Mouse (Mus musculus) lung, embryonic 14.5 days (tissue): ENCODE data around the gene Tagln. TPM values are rescaled to one million over a fixed set of nuclear protein-coding genes. Genes with fewer than 3 reads are reported as not detected.

Experiments
- ATAC-seq: fragments of 200-750 bp; cut with Nextera tagmentation; 2 replicates; pipeline ENCODE4 v1.8.0; 2017; ENCODE audit warnings: mild to moderate bottlenecking, moderate TSS enrichment, moderate library complexity; ENCODE audit not compliant: insufficient read depth
- DNase-seq: peaks from one replicate; pipeline ENCODE4 v3.0.0-alpha.2; 2015
- H3K27ac ChIP-seq: fragments of 300-500 bp; sonication (generic); 2 replicates; pipeline ENCODE4 v1.5.1; 2014; ENCODE audit warnings: low read depth, mild to moderate bottlenecking, moderate library complexity
- H3K27me3 ChIP-seq: fragments of 300-500 bp; sonication (generic); 2 replicates; pipeline ENCODE4 v1.6.1; 2014; ENCODE audit warnings: low read length, control low read depth; ENCODE audit not compliant: insufficient read depth
- H3K36me3 ChIP-seq: fragments of 300-500 bp; sonication (generic); 2 replicates; pipeline ENCODE4 v1.6.1; 2014; ENCODE audit warnings: control low read depth; ENCODE audit not compliant: insufficient read depth
- H3K4me1 ChIP-seq: fragments of 300-500 bp; sonication (generic); 2 replicates; pipeline ENCODE4 v1.6.1; 2014; ENCODE audit warnings: antibody characterized with exemption, control low read depth; ENCODE audit not compliant: insufficient read depth
- H3K4me2 ChIP-seq: fragments of 300-500 bp; sonication (generic); 2 replicates; pipeline ENCODE4 v1.6.1; 2014; ENCODE audit warnings: mild to moderate bottlenecking
- H3K4me3 ChIP-seq: fragments of 300-500 bp; sonication (generic); 2 replicates; pipeline ENCODE4 v1.5.1; 2014; ENCODE audit warnings: low read depth, low read length
- H3K9ac ChIP-seq: fragments of 300-500 bp; sonication (generic); 2 replicates; pipeline ENCODE4 v1.6.1; 2014
- H3K9me3 ChIP-seq: fragments of 300-500 bp; sonication (generic); 2 replicates; pipeline ENCODE4 v1.6.1; 2016; ENCODE audit warnings: low read depth, low read length, control low read depth
- CTCF ChIP-seq: IDR thresholded peaks from 2 replicates; pipeline ENCODE4 v1.5.1; 2016; ENCODE audit warnings: antibody characterized with exemption, low read depth
- WGBS: fragments of 180-500 bp; shearing (Covaris S2); extraction: QIAGEN DNeasy Blood & Tissue Kit; methylation state at CpG from one replicate; pipeline ENCODE4 v1.1.7; 2014; 5-methylcytosine and 5-hydroxymethylcytosine counted together
- polyA plus RNA-seq: library from polyadenylated mRNA; unstranded; fragments of >200 nt; fragmentation: Nextera tagmentation; extraction: Ambion mirVana; gene quantifications from 2 replicates; pipeline ENCODE4 v1.2.1, GENCODE M21; 2014

Tagln gene
- polyA plus RNA-seq, 1 experiment from 2014 or later = 150 TPM

- H3K27ac ChIP-seq = no peak overlapping the region
- peaks cover 61% of the 10 kb centered on the region for H3K36me3 ChIP-seq
- DNase-seq = no peak
- ATAC-seq = no peak
- WGBS = 70% methylated on average over 2 of the region's 2 CpGs
- H3K27me3 ChIP-seq = no peaks in the 10 kb centered on the region
- H3K4me1 ChIP-seq = no peaks in the 10 kb centered on the region
- 0 out of 2 replicates have a peak, but pooled peaks have one; percentile 4 for TF ChIP-seq CTCF
- no peaks in the 10 kb centered on the region for H3K9me3 ChIP-seq
- no peak overlapping the region for H3K9ac ChIP-seq
- H3K4me2 ChIP-seq = no peak overlapping the region
- no peak overlapping the region for H3K4me3 ChIP-seq
Observed at GRCm38 (mm10) chr9:45976884-45977283, 41.0 kb upstream of the Tagln start.

- H3K27ac ChIP-seq = no peak overlapping the region
- TF ChIP-seq CTCF = no peak
- H3K27me3 ChIP-seq = no peaks in the 10 kb centered on the region
- no peaks in the 10 kb centered on the region for H3K9me3 ChIP-seq
- no peak overlapping the region for H3K9ac ChIP-seq
- H3K4me2 ChIP-seq = no peak overlapping the region
- H3K36me3 ChIP-seq = peaks cover 68% of the 10 kb centered on the region
- 84% methylated on average over 6 of the region's 6 CpGs for WGBS
- no peak for ATAC-seq
- DNase-seq = no peak
- H3K4me1 ChIP-seq = 0 out of 2 replicates have a peak, but pooled peaks cover 3% of the 10 kb centered on the region
- H3K4me3 ChIP-seq = no peak overlapping the region
Observed at GRCm38 (mm10) chr9:45963577-45963976, 27.7 kb upstream of the Tagln start.

GRCm38 (mm10) chr9:45961855-45962254 lies 26.0 kb upstream of the Tagln start:
- Histone ChIP-seq H3K4me2 (no peak overlapping the region), H3K27me3 (no peaks in the 10 kb centered on the region), H3K4me1 (0 out of 2 replicates have a peak, but pooled peaks cover 3% of the 10 kb centered on the region), H3K36me3 (peaks cover 51% of the 10 kb centered on the region), H3K4me3 (no peak overlapping the region), H3K27ac (no peak overlapping the region), H3K9ac (no peak overlapping the region), H3K9me3 (no peaks in the 10 kb centered on the region)
- no peak for TF ChIP-seq CTCF
- ATAC-seq (no peak), DNase-seq (no peak)
- 77% methylated on average over 2 of the region's 2 CpGs for WGBS

- Histone ChIP-seq H3K4me3 (no peak overlapping the region), H3K9ac (no peak overlapping the region), H3K27ac (no peak overlapping the region), H3K4me1 (0 out of 2 replicates have a peak, but pooled peaks cover 3% of the 10 kb centered on the region), H3K36me3 (peaks cover 30% of the 10 kb centered on the region), H3K27me3 (no peaks in the 10 kb centered on the region), H3K4me2 (no peak overlapping the region), H3K9me3 (no peaks in the 10 kb centered on the region)
- DNase-seq (no peak), ATAC-seq (no peak)
- 80% methylated on average over 7 of the region's 7 CpGs for WGBS
- no peak for TF ChIP-seq CTCF
Observed at GRCm38 (mm10) chr9:45959661-45960060, 23.8 kb upstream of the Tagln start.

- H3K9me3 ChIP-seq = no peaks in the 10 kb centered on the region
- WGBS = 48% methylated on average over 4 of the region's 4 CpGs
- H3K4me1 ChIP-seq = peaks cover 5% of the 10 kb centered on the region; the same call in 1 of the 2 replicates
- H3K4me2 ChIP-seq = no peak overlapping the region
- no peak overlapping the region for H3K4me3 ChIP-seq
- peaks cover 22% of the 10 kb centered on the region for H3K36me3 ChIP-seq
- DNase-seq (no peak), ATAC-seq (no peak)
- TF ChIP-seq CTCF = no peak
- H3K27me3 ChIP-seq = no peaks in the 10 kb centered on the region
- H3K9ac ChIP-seq = no peak overlapping the region
- peak overlapping the region; percentile 21; the same call in 1 of the 2 replicates for H3K27ac ChIP-seq
Observed at GRCm38 (mm10) chr9:45958851-45959250, 23.0 kb upstream of the Tagln start.

GRCm38 (mm10) chr9:45958023-45958670 lies 22.3 kb upstream of the Tagln start:
- no peaks in the 10 kb centered on the region for H3K27me3 ChIP-seq
- no peak overlapping the region for H3K9ac ChIP-seq
- H3K4me3 ChIP-seq = no peak overlapping the region
- DNase-seq (peak; percentile 51), ATAC-seq (no peak)
- H3K9me3 ChIP-seq = no peaks in the 10 kb centered on the region
- H3K27ac ChIP-seq = peak overlapping the region; percentile 24; the same call in 1 of the 2 replicates
- H3K4me2 ChIP-seq = no peak overlapping the region
- no peak for TF ChIP-seq CTCF
- 57% methylated on average over 7 of the region's 7 CpGs for WGBS
- H3K4me1 ChIP-seq = peaks cover 6% of the 10 kb centered on the region; the same call in 1 of the 2 replicates
- H3K36me3 ChIP-seq = peaks cover 15% of the 10 kb centered on the region

GRCm38 (mm10) chr9:45955107-45955963 lies 19.5 kb upstream of the Tagln start, which contains the start of gene Sidt2:
Sidt2 (minus strand) TSS chr9:45955258.
- Histone ChIP-seq H3K36me3 (peaks cover 19% of the 10 kb centered on the region), H3K4me1 (peaks cover 6% of the 10 kb centered on the region; the same call in 1 of the 2 replicates), H3K4me3 (peak within 1 kb of the TSS; percentile 93), H3K27ac (peak within 1 kb of the TSS; percentile 90), H3K27me3 (no peaks in the 10 kb centered on the region), H3K4me2 (peak within 1 kb of the TSS; percentile 65), H3K9ac (peak within 1 kb of the TSS; percentile 90), H3K9me3 (no peaks in the 10 kb centered on the region)
- TF ChIP-seq CTCF = no peak
- under 1% methylated on average over 46 of the region's 48 CpGs for WGBS
- DNase-seq (peak; percentile 97), ATAC-seq (peak; percentile 96)
